Mouse (Mus musculus) limb, embryonic 11.5 days (tissue): ENCODE measurements around the gene Lcn4. TPM values are rescaled to one million over a fixed set of nuclear protein-coding genes. Genes with fewer than 3 reads are reported as not detected.

Source experiments
- polyA plus RNA-seq: library from polyadenylated mRNA; unstranded; fragments of >200 nt; fragmentation: Nextera tagmentation; extraction: Ambion mirVana; gene quantifications from 2 replicates; pipeline ENCODE4 v1.2.1, GENCODE M21; 2014

The Lcn4 gene
- polyA plus RNA-seq, 1 experiment from 2014 or later = not detected

Other genes with a start within 250 kb of the Lcn4 start
- gene Sec16a, start 226.1 kb downstream of the Lcn4 start, polyA plus RNA-seq = 36.3 and 40.9 TPM in 2 replicates
- gene Notch1, start 154.6 kb downstream of the Lcn4 start, polyA plus RNA-seq = 14.5 and 15.0 TPM in 2 replicates
- 68.1 and 72.2 TPM in 2 replicates for gene Egfl7, start 91.3 kb downstream of the Lcn4 start, polyA plus RNA-seq
- 0.27 TPM in 1 of 2 replicates, not detected in the other for gene Gm20532, start 84.6 kb downstream of the Lcn4 start, polyA plus RNA-seq
- 12.2 and 12.8 TPM in 2 replicates for gene Agpat2, start 66.9 kb downstream of the Lcn4 start, polyA plus RNA-seq
- gene Fam69b, start 42.8 kb downstream of the Lcn4 start, polyA plus RNA-seq = 42.4 and 45.1 TPM in 2 replicates
- not detected in 2 replicates for gene Abo, start 193.7 kb upstream of the Lcn4 start, polyA plus RNA-seq
- 15.2 and 16.9 TPM in 2 replicates for gene Surf6, start 231.6 kb upstream of the Lcn4 start, polyA plus RNA-seq
- gene Med22, start 239.4 kb upstream of the Lcn4 start, polyA plus RNA-seq = 46.7 and 50.7 TPM in 2 replicates
- 757 and 772 TPM in 2 replicates for gene Rpl7a, start 239.5 kb upstream of the Lcn4 start, polyA plus RNA-seq
- 42.2 and 45.1 TPM in 2 replicates for gene Surf2, start 245.1 kb upstream of the Lcn4 start, polyA plus RNA-seq
- 45.0 and 47.8 TPM in 2 replicates for gene Surf1, start 245.2 kb upstream of the Lcn4 start, polyA plus RNA-seq